Mouse (Mus musculus): ENCODE measurements around the gene Cfap54. TPM values are rescaled to one million over a fixed set of nuclear protein-coding genes. Genes with fewer than 3 reads are reported as not detected.

Cfap54 gene
- polyA plus RNA-seq, 1 experiment from 2014 or later, result 0.07 TPM

- Histone ChIP-seq H3K27me3 (ENCODE audit: control insufficient read depth, insufficient read depth, low read length) (no peaks in the 10 kb centered on the region), H3K9me3 (ENCODE audit: control insufficient read depth, low read length) (no peaks in the 10 kb centered on the region), H3K9ac (ENCODE audit: low read length) (no peak overlapping the region), H3K27ac (replicated peaks; ENCODE audit: low read depth, low read length) (no peak overlapping the region), H3K36me3 (ENCODE audit: control insufficient read depth, insufficient read depth, low read length) (no peaks in the 10 kb centered on the region), H3K4me1 (ENCODE audit: control insufficient read depth, insufficient read depth, low read length) (no peaks in the 10 kb centered on the region), H3K4me3 (ENCODE audit: low read depth, low read length) (no peak overlapping the region), H3K4me2 (ENCODE audit: low read depth, severe bottlenecking) (no peak overlapping the region)
- ATAC-seq (ENCODE audit: insufficient number of reproducible peaks, low FRiP score, low TSS enrichment, low read depth), result no peak
- no peak for DNase-seq (ENCODE audit: low spot score)
- WGBS, result 70% methylated on average over 8 of the region's 8 CpGs
Measured at GRCm38 (mm10) chr10:93111412-93111811, 30.0 kb upstream of the Cfap54 start.

DNA sequence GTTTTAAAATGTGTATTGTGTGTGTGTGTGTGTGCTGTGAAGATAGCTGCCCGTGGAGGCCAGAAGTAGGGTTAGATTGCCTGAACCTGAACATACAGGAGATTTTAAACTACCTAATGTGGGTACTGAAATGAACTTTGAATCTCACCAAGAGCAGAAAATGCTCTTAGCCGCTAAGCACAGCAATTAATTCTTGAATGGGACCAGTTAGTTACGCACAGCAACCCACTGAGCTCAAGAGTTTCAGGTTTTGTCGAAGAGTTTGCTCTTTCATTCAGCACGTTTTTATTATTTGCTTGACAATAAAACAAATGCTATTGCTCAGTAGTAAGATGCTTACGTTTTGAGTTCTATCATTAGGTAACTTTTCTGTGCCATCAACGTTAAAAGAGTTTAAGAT lies 23.9 kb upstream of the Cfap54 start:
- ATAC-seq (ENCODE audit: insufficient number of reproducible peaks, low FRiP score, low TSS enrichment, low read depth) (no peak), DNase-seq (ENCODE audit: low spot score) (no peak)
- WGBS, result 85% methylated on average over 7 of the region's 7 CpGs
- H3K9me3 ChIP-seq (ENCODE audit: control insufficient read depth, low read length), result no peaks in the 10 kb centered on the region
- no peak overlapping the region for H3K27ac ChIP-seq (replicated peaks; ENCODE audit: low read depth, low read length)
- H3K36me3 ChIP-seq (ENCODE audit: control insufficient read depth, insufficient read depth, low read length), result no peaks in the 10 kb centered on the region
- no peaks in the 10 kb centered on the region for H3K27me3 ChIP-seq (ENCODE audit: control insufficient read depth, insufficient read depth, low read length)
- H3K4me1 ChIP-seq (ENCODE audit: control insufficient read depth, insufficient read depth, low read length), result no peaks in the 10 kb centered on the region
- no peak overlapping the region for H3K9ac ChIP-seq (ENCODE audit: low read length)
- no peak overlapping the region for H3K4me2 ChIP-seq (ENCODE audit: low read depth, severe bottlenecking)
- no peak overlapping the region for H3K4me3 ChIP-seq (ENCODE audit: low read depth, low read length)

- H3K36me3 ChIP-seq (ENCODE audit: control insufficient read depth, insufficient read depth, low read length), result no peaks in the 10 kb centered on the region
- no peak overlapping the region for H3K27ac ChIP-seq (replicated peaks; ENCODE audit: low read depth, low read length)
- WGBS, result 77% methylated on average over 6 of the region's 6 CpGs
- H3K9ac ChIP-seq (ENCODE audit: low read length), result no peak overlapping the region
- H3K4me2 ChIP-seq (ENCODE audit: low read depth, severe bottlenecking), result no peak overlapping the region
- H3K4me1 ChIP-seq (ENCODE audit: control insufficient read depth, insufficient read depth, low read length), result no peaks in the 10 kb centered on the region
- H3K4me3 ChIP-seq (ENCODE audit: low read depth, low read length), result no peak overlapping the region
- H3K9me3 ChIP-seq (ENCODE audit: control insufficient read depth, low read length), result no peaks in the 10 kb centered on the region
- ATAC-seq (ENCODE audit: insufficient number of reproducible peaks, low FRiP score, low TSS enrichment, low read depth), result no peak
- no peak for DNase-seq (ENCODE audit: low spot score)
- no peaks in the 10 kb centered on the region for H3K27me3 ChIP-seq (ENCODE audit: control insufficient read depth, insufficient read depth, low read length)
Measured at GRCm38 (mm10) chr10:93104357-93104756, 22.9 kb upstream of the Cfap54 start.

DNA sequence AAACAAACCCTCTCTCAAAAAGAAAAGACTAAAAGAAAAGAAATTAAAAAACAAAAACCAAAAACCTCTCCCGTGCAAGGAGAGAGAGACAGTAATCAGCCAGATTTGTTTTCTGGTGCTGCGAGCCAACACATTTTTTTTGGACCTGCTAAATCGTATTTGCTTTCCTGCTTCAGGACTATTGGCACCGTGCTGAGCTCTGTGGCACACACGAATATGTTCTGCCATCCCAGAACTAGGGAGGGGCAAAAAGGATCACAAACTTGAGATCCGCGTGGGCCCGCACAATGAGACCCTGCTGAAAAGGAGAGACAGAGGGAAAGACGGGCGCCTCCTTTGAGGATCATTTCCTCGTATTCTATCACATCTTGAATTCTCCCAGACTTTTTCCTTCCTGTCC lies 22.3 kb upstream of the Cfap54 start:
- no peaks in the 10 kb centered on the region for H3K4me1 ChIP-seq (ENCODE audit: control insufficient read depth, insufficient read depth, low read length)
- no peaks in the 10 kb centered on the region for H3K36me3 ChIP-seq (ENCODE audit: control insufficient read depth, insufficient read depth, low read length)
- H3K27ac ChIP-seq (replicated peaks; ENCODE audit: low read depth, low read length), result no peak overlapping the region
- no peaks in the 10 kb centered on the region for H3K9me3 ChIP-seq (ENCODE audit: control insufficient read depth, low read length)
- H3K4me3 ChIP-seq (ENCODE audit: low read depth, low read length), result no peak overlapping the region
- DNase-seq (ENCODE audit: low spot score), result no peak
- ATAC-seq (ENCODE audit: insufficient number of reproducible peaks, low FRiP score, low TSS enrichment, low read depth), result no peak
- no peak overlapping the region for H3K9ac ChIP-seq (ENCODE audit: low read length)
- no peaks in the 10 kb centered on the region for H3K27me3 ChIP-seq (ENCODE audit: control insufficient read depth, insufficient read depth, low read length)
- WGBS, result 81% methylated on average over 11 of the region's 11 CpGs
- H3K4me2 ChIP-seq (ENCODE audit: low read depth, severe bottlenecking), result no peak overlapping the region

GRCm38 (mm10) chr10:93102321-93102720 lies 20.9 kb upstream of the Cfap54 start:
- no peaks in the 10 kb centered on the region for H3K27me3 ChIP-seq (ENCODE audit: control insufficient read depth, insufficient read depth, low read length)
- H3K9ac ChIP-seq (ENCODE audit: low read length), result no peak overlapping the region
- 44% methylated on average over 5 of the region's 5 CpGs for WGBS
- H3K4me3 ChIP-seq (ENCODE audit: low read depth, low read length), result no peak overlapping the region
- DNase-seq (ENCODE audit: low spot score) (no peak), ATAC-seq (ENCODE audit: insufficient number of reproducible peaks, low FRiP score, low TSS enrichment, low read depth) (no peak)
- no peak overlapping the region for H3K4me2 ChIP-seq (ENCODE audit: low read depth, severe bottlenecking)
- no peaks in the 10 kb centered on the region for H3K9me3 ChIP-seq (ENCODE audit: control insufficient read depth, low read length)
- H3K4me1 ChIP-seq (ENCODE audit: control insufficient read depth, insufficient read depth, low read length), result no peaks in the 10 kb centered on the region
- H3K36me3 ChIP-seq (ENCODE audit: control insufficient read depth, insufficient read depth, low read length), result no peaks in the 10 kb centered on the region
- H3K27ac ChIP-seq (replicated peaks; ENCODE audit: low read depth, low read length), result no peak overlapping the region

- WGBS, result 63% methylated on average over 7 of the region's 7 CpGs
- no peak overlapping the region for H3K4me3 ChIP-seq (ENCODE audit: low read depth, low read length)
- H3K36me3 ChIP-seq (ENCODE audit: control insufficient read depth, insufficient read depth, low read length), result no peaks in the 10 kb centered on the region
- no peaks in the 10 kb centered on the region for H3K4me1 ChIP-seq (ENCODE audit: control insufficient read depth, insufficient read depth, low read length)
- ATAC-seq (ENCODE audit: insufficient number of reproducible peaks, low FRiP score, low TSS enrichment, low read depth), result no peak
- no peak overlapping the region for H3K27ac ChIP-seq (replicated peaks; ENCODE audit: low read depth, low read length)
- no peak for DNase-seq (ENCODE audit: low spot score)
- H3K27me3 ChIP-seq (ENCODE audit: control insufficient read depth, insufficient read depth, low read length), result no peaks in the 10 kb centered on the region
- H3K9ac ChIP-seq (ENCODE audit: low read length), result no peak overlapping the region
- no peak overlapping the region for H3K4me2 ChIP-seq (ENCODE audit: low read depth, severe bottlenecking)
- H3K9me3 ChIP-seq (ENCODE audit: control insufficient read depth, low read length), result no peaks in the 10 kb centered on the region
Measured at GRCm38 (mm10) chr10:93098211-93098805, 16.9 kb upstream of the Cfap54 start.

GRCm38 (mm10) chr10:93097439-93097838 lies 16.0 kb upstream of the Cfap54 start:
- ATAC-seq (ENCODE audit: insufficient number of reproducible peaks, low FRiP score, low TSS enrichment, low read depth) (no peak), DNase-seq (ENCODE audit: low spot score) (no peak)
- H3K4me2 ChIP-seq (ENCODE audit: low read depth, severe bottlenecking), result no peak overlapping the region
- WGBS, result 91% methylated on average over 7 of the region's 7 CpGs
- no peak overlapping the region for H3K27ac ChIP-seq (replicated peaks; ENCODE audit: low read depth, low read length)
- no peak overlapping the region for H3K4me3 ChIP-seq (ENCODE audit: low read depth, low read length)
- no peaks in the 10 kb centered on the region for H3K4me1 ChIP-seq (ENCODE audit: control insufficient read depth, insufficient read depth, low read length)
- H3K9me3 ChIP-seq (ENCODE audit: control insufficient read depth, low read length), result no peaks in the 10 kb centered on the region
- no peak overlapping the region for H3K9ac ChIP-seq (ENCODE audit: low read length)
- H3K27me3 ChIP-seq (ENCODE audit: control insufficient read depth, insufficient read depth, low read length), result no peaks in the 10 kb centered on the region
- H3K36me3 ChIP-seq (ENCODE audit: control insufficient read depth, insufficient read depth, low read length), result no peaks in the 10 kb centered on the region

GRCm38 (mm10) chr10:93095827-93096226 lies 14.4 kb upstream of the Cfap54 start:
- H3K4me3 ChIP-seq (ENCODE audit: low read depth, low read length), result no peak overlapping the region
- no peaks in the 10 kb centered on the region for H3K9me3 ChIP-seq (ENCODE audit: control insufficient read depth, low read length)
- DNase-seq (ENCODE audit: low spot score) (no peak), ATAC-seq (ENCODE audit: insufficient number of reproducible peaks, low FRiP score, low TSS enrichment, low read depth) (no peak)
- H3K27me3 ChIP-seq (ENCODE audit: control insufficient read depth, insufficient read depth, low read length), result no peaks in the 10 kb centered on the region
- WGBS, result 74% methylated on average over 4 of the region's 4 CpGs
- no peak overlapping the region for H3K27ac ChIP-seq (replicated peaks; ENCODE audit: low read depth, low read length)
- H3K36me3 ChIP-seq (ENCODE audit: control insufficient read depth, insufficient read depth, low read length), result no peaks in the 10 kb centered on the region
- H3K4me1 ChIP-seq (ENCODE audit: control insufficient read depth, insufficient read depth, low read length), result no peaks in the 10 kb centered on the region
- no peak overlapping the region for H3K9ac ChIP-seq (ENCODE audit: low read length)
- H3K4me2 ChIP-seq (ENCODE audit: low read depth, severe bottlenecking), result no peak overlapping the region

DNA sequence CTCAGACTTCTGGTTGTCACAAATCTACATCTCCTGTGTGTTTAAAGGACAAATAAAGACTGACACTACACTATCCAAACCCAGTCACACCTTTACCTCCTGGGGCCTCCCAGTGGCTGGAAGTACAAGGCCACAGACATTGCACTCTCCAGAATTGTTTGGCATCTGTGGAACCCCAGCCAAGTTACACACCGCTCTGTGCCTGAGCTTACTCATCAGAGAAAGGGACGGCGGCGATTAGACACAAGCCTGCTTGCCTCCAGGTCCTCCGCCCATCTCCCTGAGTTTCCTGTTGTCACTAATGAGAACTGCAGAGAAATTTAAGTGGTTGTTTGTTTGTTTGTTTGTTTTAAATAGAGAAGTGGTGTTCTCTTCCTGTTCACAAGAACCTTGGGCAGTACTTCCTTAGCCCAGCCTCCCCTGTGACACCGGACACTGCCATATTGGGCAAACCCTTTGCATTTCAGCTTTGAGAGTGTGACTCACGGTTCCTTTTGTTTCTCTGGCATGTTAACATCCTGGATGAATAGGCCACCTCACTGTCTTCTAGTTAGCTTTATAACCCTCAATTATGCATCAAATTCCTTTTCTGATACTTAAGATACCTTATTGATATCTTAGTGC lies 13.7 kb upstream of the Cfap54 start:
- no peaks in the 10 kb centered on the region for H3K36me3 ChIP-seq (ENCODE audit: control insufficient read depth, insufficient read depth, low read length)
- H3K9me3 ChIP-seq (ENCODE audit: control insufficient read depth, low read length), result no peaks in the 10 kb centered on the region
- no peak overlapping the region for H3K9ac ChIP-seq (ENCODE audit: low read length)
- no peak overlapping the region for H3K4me3 ChIP-seq (ENCODE audit: low read depth, low read length)
- H3K4me2 ChIP-seq (ENCODE audit: low read depth, severe bottlenecking), result no peak overlapping the region
- H3K27me3 ChIP-seq (ENCODE audit: control insufficient read depth, insufficient read depth, low read length), result no peaks in the 10 kb centered on the region
- WGBS, result 84% methylated on average over 7 of the region's 7 CpGs
- ATAC-seq (ENCODE audit: insufficient number of reproducible peaks, low FRiP score, low TSS enrichment, low read depth), result no peak
- no peak for DNase-seq (ENCODE audit: low spot score)
- H3K27ac ChIP-seq (replicated peaks; ENCODE audit: low read depth, low read length), result no peak overlapping the region
- H3K4me1 ChIP-seq (ENCODE audit: control insufficient read depth, insufficient read depth, low read length), result no peaks in the 10 kb centered on the region

Data from limb, embryonic 11.5 days (tissue).